Mouse (Mus musculus): Measurements from ENCODE around the gene Gjb4. TPM values are rescaled to one million over a fixed set of nuclear protein-coding genes. Genes with fewer than 3 reads are reported as not detected.

The Gjb4 gene
- polyA plus RNA-seq, 1 experiment from 2014 or later, result not detected

Other genes starting within 250 kb of the Gjb4 start
- gene Tmem35b, start 230.4 kb downstream of the Gjb4 start, polyA plus RNA-seq (2016; fragmentation: Nextera tagmentation; extraction: Ambion mirVana), result 15.9 and 17.6 TPM in 2 replicates
- 1.3 TPM in 2 replicates for gene Dlgap3, start 184.9 kb downstream of the Gjb4 start, polyA plus RNA-seq (2016; fragmentation: Nextera tagmentation; extraction: Ambion mirVana)
- 49.1 and 51.1 TPM in 2 replicates for gene Smim12, start 110.3 kb downstream of the Gjb4 start, polyA plus RNA-seq (2016; fragmentation: Nextera tagmentation; extraction: Ambion mirVana)
- 11.8 and 15.1 TPM in 2 replicates for gene Gja4, start 40.0 kb downstream of the Gjb4 start, polyA plus RNA-seq (2016; fragmentation: Nextera tagmentation; extraction: Ambion mirVana)
- 1.3 and 1.4 TPM in 2 replicates for gene Gjb3, start 23.2 kb downstream of the Gjb4 start, polyA plus RNA-seq (2016; fragmentation: Nextera tagmentation; extraction: Ambion mirVana)
- 0.22 and 0.31 TPM in 2 replicates for gene Gjb5, start 4.1 kb upstream of the Gjb4 start, polyA plus RNA-seq (2016; fragmentation: Nextera tagmentation; extraction: Ambion mirVana)

Data from embryonic facial prominence, embryonic 12.5 days (tissue).